Mouse (Mus musculus) hindbrain, embryonic 14.5 days (tissue): Measurements from ENCODE around the gene Slc38a3. TPM values are rescaled to one million over a fixed set of nuclear protein-coding genes. Genes with fewer than 3 reads are reported as not detected.
A peak's percentile ranks its signal among the peaks of the same experiment; 100 is the strongest.

Experiments used
- ATAC-seq: fragments of 200-750 bp; cut with Nextera tagmentation; 2 replicates; pipeline ENCODE4 v1.8.0; 2017; ENCODE audit warnings: moderate number of reproducible peaks, mild to moderate bottlenecking, moderate TSS enrichment, moderate library complexity; ENCODE audit not compliant: low FRiP score
- DNase-seq: peaks from one replicate; pipeline ENCODE4 v3.0.0-alpha.2; 2015; ENCODE audit warnings: low spot score
- H3K27ac ChIP-seq: fragments of 300-500 bp; sonication (generic); 2 replicates; pipeline ENCODE4 v1.5.1; 2014; ENCODE audit warnings: mild to moderate bottlenecking, moderate library complexity
- H3K27me3 ChIP-seq: fragments of 300-500 bp; sonication (generic); 2 replicates; pipeline ENCODE4 v1.6.1; 2014; ENCODE audit warnings: mild to moderate bottlenecking, low read length, mixed read lengths; ENCODE audit not compliant: control insufficient read depth, insufficient read depth
- H3K36me3 ChIP-seq: fragments of 300-500 bp; sonication (generic); replicated peaks from 2 replicates; pipeline ENCODE4 v1.6.1; 2014; ENCODE audit not compliant: control insufficient read depth, insufficient read depth
- H3K4me1 ChIP-seq: fragments of 300-500 bp; sonication (generic); replicated peaks from 2 replicates; pipeline ENCODE4 v1.6.1; 2014; ENCODE audit warnings: antibody characterized with exemption, low read length, mixed read lengths; ENCODE audit not compliant: control insufficient read depth, insufficient read depth
- H3K4me2 ChIP-seq: fragments of 300-500 bp; sonication (generic); replicated peaks from 2 replicates; pipeline ENCODE4 v1.6.1; 2014; ENCODE audit warnings: mild to moderate bottlenecking, moderate library complexity
- H3K4me3 ChIP-seq: fragments of 300-500 bp; sonication (generic); replicated peaks from 2 replicates; pipeline ENCODE4 v1.5.1; 2014; ENCODE audit warnings: mild to moderate bottlenecking, low read length
- H3K9ac ChIP-seq: fragments of 300-500 bp; sonication (generic); 2 replicates; pipeline ENCODE4 v1.6.1; 2014
- H3K9me3 ChIP-seq: fragments of 300-500 bp; sonication (generic); 2 replicates; pipeline ENCODE4 v1.6.1; 2016; ENCODE audit warnings: low read length; ENCODE audit not compliant: control insufficient read depth
- WGBS: fragments of 180-500 bp; shearing (Covaris S2); extraction: QIAGEN DNeasy Blood & Tissue Kit; methylation state at CpG from one replicate; pipeline ENCODE4 v1.1.7; 2014; 5-methylcytosine and 5-hydroxymethylcytosine counted together
- polyA plus RNA-seq: library from polyadenylated mRNA; unstranded; fragments of >200 nt; fragmentation: Nextera tagmentation; extraction: Ambion mirVana; gene quantifications from 2 replicates; pipeline ENCODE4 v1.2.1, GENCODE M21; 2014

The Slc38a3 gene
- polyA plus RNA-seq, 1 experiment from 2014 or later = 48.3 TPM

GRCm38 (mm10) chr9:107629901-107630425 lies 39.4 kb downstream of the Slc38a3 start:
- H3K27ac ChIP-seq = peak overlapping the region; percentile 93
- H3K4me3 ChIP-seq = peak overlapping the region; percentile 3; the same call in 1 of the 2 replicates
- ATAC-seq (peak; percentile 6), DNase-seq (peak; percentile 42)
- H3K9ac ChIP-seq = peak overlapping the region; percentile 35
- H3K36me3 ChIP-seq = peaks cover 4% of the 10 kb centered on the region; the same call in 1 of the 2 replicates
- no peaks in the 10 kb centered on the region for H3K27me3 ChIP-seq
- peaks cover 73% of the 10 kb centered on the region for H3K4me1 ChIP-seq
- peak overlapping the region; percentile 98 for H3K4me2 ChIP-seq
- no peaks in the 10 kb centered on the region for H3K9me3 ChIP-seq
- WGBS = 6% methylated on average over 14 of the region's 14 CpGs

GRCm38 (mm10) chr9:107629411-107629730 lies 40.0 kb downstream of the Slc38a3 start:
- WGBS = 28% methylated on average over 4 of the region's 4 CpGs

DNA sequence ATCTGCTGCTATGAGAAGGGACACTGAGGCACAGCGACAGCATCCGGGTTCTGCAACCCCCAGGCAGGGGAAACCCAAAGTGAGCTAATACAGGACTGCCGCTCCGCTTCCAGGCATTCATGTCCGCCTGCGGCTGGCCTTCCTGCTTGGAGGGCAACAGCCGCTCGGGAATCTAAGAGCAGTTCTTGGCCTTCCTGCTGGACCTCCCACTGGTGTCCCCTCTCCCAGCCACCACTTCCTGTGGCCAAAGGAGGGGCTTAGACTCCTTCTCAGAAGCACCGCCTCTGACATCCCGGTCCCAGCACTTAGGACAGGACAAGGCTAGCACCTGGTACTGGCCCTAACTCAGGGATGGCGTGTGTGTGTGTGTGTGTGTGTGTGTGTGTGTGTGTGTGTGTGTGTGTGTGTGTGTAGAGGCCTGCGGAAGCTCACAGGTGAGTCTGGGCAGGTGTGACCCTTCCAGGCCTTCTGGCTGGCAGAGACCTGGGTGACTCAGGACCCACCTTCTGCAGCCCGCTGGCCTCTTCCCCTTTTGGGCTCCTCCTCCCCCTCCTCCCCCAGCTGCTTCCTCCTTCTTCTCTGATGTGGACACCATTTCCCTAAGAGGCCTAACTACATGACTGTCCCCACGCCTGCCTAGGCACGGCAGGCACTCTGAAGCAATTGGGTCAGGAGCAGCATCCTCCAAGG lies 40.5 kb downstream of the Slc38a3 start:
- peak overlapping the region; percentile 51 for H3K9ac ChIP-seq
- ATAC-seq (no peak), DNase-seq (no peak)
- peaks cover 73% of the 10 kb centered on the region for H3K4me1 ChIP-seq
- no peaks in the 10 kb centered on the region for H3K27me3 ChIP-seq
- H3K4me3 ChIP-seq = no peak overlapping the region
- WGBS = 27% methylated on average over 13 of the region's 15 CpGs
- H3K27ac ChIP-seq = peak overlapping the region; percentile 93
- H3K36me3 ChIP-seq = peaks cover 11% of the 10 kb centered on the region; the same call in 1 of the 2 replicates
- no peaks in the 10 kb centered on the region for H3K9me3 ChIP-seq
- H3K4me2 ChIP-seq = peak overlapping the region; percentile 98

More at GRCm38 (mm10) chr9:107629411-107629730, 40.0 kb downstream of the Slc38a3 start:
- DNase-seq (no peak), ATAC-seq (no peak)
- Histone ChIP-seq H3K27ac (peak overlapping the region; percentile 93), H3K4me3 (0 out of 2 replicates have a peak overlapping the region, but pooled peaks have one; percentile 3), H3K27me3 (no peaks in the 10 kb centered on the region), H3K36me3 (peaks cover 9% of the 10 kb centered on the region; the same call in 1 of the 2 replicates), H3K9me3 (no peaks in the 10 kb centered on the region), H3K4me2 (peak overlapping the region; percentile 98), H3K9ac (peak overlapping the region; percentile 35), H3K4me1 (peaks cover 73% of the 10 kb centered on the region)

- H3K27me3 ChIP-seq = no peaks in the 10 kb centered on the region
- DNase-seq = no peak
- no peak overlapping the region for H3K4me3 ChIP-seq
- H3K4me1 ChIP-seq = peaks cover 68% of the 10 kb centered on the region
- peak overlapping the region; percentile 98 for H3K4me2 ChIP-seq
- ATAC-seq = no peak
- peaks cover 14% of the 10 kb centered on the region; the same call in 1 of the 2 replicates for H3K36me3 ChIP-seq
- no peaks in the 10 kb centered on the region for H3K9me3 ChIP-seq
- H3K9ac ChIP-seq = peak overlapping the region; percentile 51
- WGBS = 13% methylated on average over 20 of the region's 20 CpGs
- peak overlapping the region; percentile 93 for H3K27ac ChIP-seq
Measured at GRCm38 (mm10) chr9:107627387-107628255, 41.7 kb downstream of the Slc38a3 start.

GRCm38 (mm10) chr9:107626844-107627277 lies 42.5 kb downstream of the Slc38a3 start:
- Histone ChIP-seq H3K9ac (peak overlapping the region; percentile 51), H3K36me3 (peaks cover 19% of the 10 kb centered on the region; the same call in 1 of the 2 replicates), H3K4me1 (peaks cover 61% of the 10 kb centered on the region), H3K9me3 (no peaks in the 10 kb centered on the region), H3K4me3 (no peak overlapping the region), H3K27me3 (no peaks in the 10 kb centered on the region), H3K27ac (peak overlapping the region; percentile 93), H3K4me2 (peak overlapping the region; percentile 98)
- DNase-seq (peak; percentile 79), ATAC-seq (peak; percentile 68)
- 0% methylated on average over 2 of the region's 2 CpGs for WGBS

DNA sequence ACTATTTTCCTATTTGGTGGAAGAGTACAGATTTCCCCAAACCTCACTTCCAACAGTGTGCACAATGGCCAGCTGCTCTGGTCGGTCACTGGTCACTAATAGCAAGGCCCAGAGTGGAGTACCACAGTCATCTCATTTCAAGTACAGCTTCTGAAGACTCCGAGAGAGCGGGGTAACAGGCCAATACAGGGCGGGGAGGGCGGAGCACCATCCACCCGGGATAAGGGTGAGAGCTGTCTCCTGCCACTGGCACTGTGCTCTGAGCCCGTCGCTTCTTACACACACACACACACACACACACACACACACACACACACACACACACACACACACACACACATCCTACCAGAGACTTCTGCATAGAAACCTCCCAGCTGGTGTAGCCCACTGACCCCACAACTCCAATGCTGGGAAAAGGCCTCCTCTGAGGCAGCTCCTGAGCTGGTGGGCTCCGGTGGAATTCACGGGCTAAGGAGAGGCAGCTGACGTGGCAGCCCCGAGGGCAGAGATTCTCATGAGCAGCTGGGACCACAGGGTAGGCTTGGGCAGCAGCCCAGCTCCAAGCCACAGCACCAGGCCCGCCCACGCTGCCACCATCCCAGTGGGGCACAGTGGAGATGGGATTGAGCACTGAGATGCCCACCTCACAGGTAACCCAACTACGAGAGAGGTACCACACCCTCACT lies 43.0 kb downstream of the Slc38a3 start:
- H3K4me3 ChIP-seq = no peak overlapping the region

GRCm38 (mm10) chr9:107625351-107626128 lies 43.8 kb downstream of the Slc38a3 start:
- no peak overlapping the region for H3K9ac ChIP-seq
- H3K4me1 ChIP-seq = peaks cover 49% of the 10 kb centered on the region
- peaks cover 20% of the 10 kb centered on the region; the same call in 1 of the 2 replicates for H3K36me3 ChIP-seq
- H3K9me3 ChIP-seq = no peaks in the 10 kb centered on the region
- no peak overlapping the region for H3K4me3 ChIP-seq
- ATAC-seq (no peak), DNase-seq (no peak)
- H3K27ac ChIP-seq = peak overlapping the region; percentile 93
- no peaks in the 10 kb centered on the region for H3K27me3 ChIP-seq
- peak overlapping the region; percentile 98; the same call in 1 of the 2 replicates for H3K4me2 ChIP-seq
- 87% methylated on average over 12 of the region's 12 CpGs for WGBS

More for the DNA sequence above, 43.0 kb downstream of the Slc38a3 start:
- Histone ChIP-seq H3K27ac (peak overlapping the region; percentile 93), H3K4me2 (peak overlapping the region; percentile 98), H3K4me1 (peaks cover 56% of the 10 kb centered on the region), H3K9me3 (no peaks in the 10 kb centered on the region), H3K36me3 (peaks cover 19% of the 10 kb centered on the region; the same call in 1 of the 2 replicates), H3K27me3 (no peaks in the 10 kb centered on the region), H3K9ac (peak overlapping the region; percentile 51)
- ATAC-seq (peak; percentile 39), DNase-seq (peak; percentile 60)
- 28% methylated on average over 15 of the region's 15 CpGs for WGBS

- Histone ChIP-seq H3K36me3 (peaks cover 26% of the 10 kb centered on the region), H3K27me3 (no peaks in the 10 kb centered on the region), H3K27ac (peak overlapping the region; percentile 4; the same call in 1 of the 2 replicates), H3K4me3 (no peak overlapping the region), H3K9ac (no peak overlapping the region), H3K4me1 (peaks cover 43% of the 10 kb centered on the region), H3K9me3 (no peaks in the 10 kb centered on the region), H3K4me2 (no peak overlapping the region)
- 72% methylated on average over 3 of the region's 3 CpGs for whole genome bisulfite sequencing
- ATAC-seq = no peak
- no peak for DNase-seq
Measured at GRCm38 (mm10) chr9:107624951-107625350, 44.4 kb downstream of the Slc38a3 start.
